Mouse (Mus musculus): ENCODE results near the gene Vwa8.

GRCm38 (mm10) chr14:79243038-79243883, 394.4 kb downstream of the Vwa8 start:
- TF ChIP-seq CTCF (IDR thresholded peaks at IDR 0.05; ENCODE audit: low read depth, low read length) = no peak
- no peak for TF ChIP-seq TAL1 (conservative IDR thresholded peaks at IDR 0.05; ENCODE audit: low read depth, low read length)
